Mouse (Mus musculus): ENCODE data around the gene Ctsz. TPM values are rescaled to one million over a fixed set of nuclear protein-coding genes. Genes with fewer than 3 reads are reported as not detected.

Gene Ctsz
- polyA plus RNA-seq, 2 experiments = 71.0 to 96.9 TPM

- ATAC-seq (ENCODE audit: insufficient read depth) (no peak), DNase-seq (ENCODE audit: low read depth in 3 of 3, low spot score in 3 of 3) (no peak)
- TF ChIP-seq EP300 (IDR thresholded peaks at IDR 0.05; ENCODE audit: low read depth) = no peak
- no peak for TF ChIP-seq CTCF (IDR thresholded peaks at IDR 0.05; ENCODE audit: low read depth)
- Histone ChIP-seq H3K9ac (replicated peaks) (no peak overlapping the region), H3K27ac (no peak overlapping the region), H3K9me3 (ENCODE audit: control insufficient read depth, low read length) (no peaks in the 10 kb centered on the region), H3K4me1 (replicated peaks; ENCODE audit: control insufficient read depth in 2 of 2, insufficient read depth in 2 of 2, low read length in 1 of 2) (peaks cover 9 to 20% of the 10 kb centered on the region in 2 experiments), H3K4me3 (ENCODE audit: insufficient read depth in 1 of 2, low read depth in 2 of 2, low read length in 2 of 2) (no peak overlapping the region), H3K27me3 (ENCODE audit: control insufficient read depth, insufficient read depth, low read length) (no peaks in the 10 kb centered on the region), H3K4me2 (ENCODE audit: low read depth) (no peak overlapping the region), H3K36me3 (replicated peaks; ENCODE audit: control insufficient read depth, insufficient read depth, low read depth) (no peaks in the 10 kb centered on the region)
- 41% methylated on average over 2 of the region's 2 CpGs for WGBS (ENCODE audit: insufficient replicate concordance)
These were observed 4.2 kb upstream of the Ctsz start for GRCm38 (mm10) chr2:174443046-174443445.

- Histone ChIP-seq H3K4me3 (ENCODE audit: insufficient read depth in 1 of 2, low read depth in 2 of 2, low read length in 2 of 2) (no peak overlapping the region), H3K27ac (no peak overlapping the region), H3K36me3 (replicated peaks; ENCODE audit: control insufficient read depth, insufficient read depth, low read depth) (no peaks in the 10 kb centered on the region), H3K4me2 (ENCODE audit: low read depth) (no peak overlapping the region), H3K4me1 (replicated peaks; ENCODE audit: control insufficient read depth in 2 of 2, insufficient read depth in 2 of 2, low read length in 1 of 2) (peaks cover 14 to 26% of the 10 kb centered on the region in 2 experiments), H3K9ac (replicated peaks) (no peak overlapping the region), H3K9me3 (ENCODE audit: control insufficient read depth, low read length) (no peaks in the 10 kb centered on the region), H3K27me3 (ENCODE audit: control insufficient read depth, insufficient read depth, low read length) (no peaks in the 10 kb centered on the region)
- ATAC-seq (ENCODE audit: insufficient read depth) = no peak
- DNase-seq (ENCODE audit: low read depth in 3 of 3, low spot score in 3 of 3) = no peak
- TF ChIP-seq CTCF (IDR thresholded peaks at IDR 0.05; ENCODE audit: low read depth) (no peak), EP300 (IDR thresholded peaks at IDR 0.05; ENCODE audit: low read depth) (no peak)
- 79% methylated on average over 9 of the region's 9 CpGs for WGBS (ENCODE audit: insufficient replicate concordance)
These were observed 3.6 kb upstream of the Ctsz start for GRCm38 (mm10) chr2:174442460-174442859.

- H3K9me3 ChIP-seq (ENCODE audit: control insufficient read depth, low read length) = no peaks in the 10 kb centered on the region
- no peak overlapping the region for H3K27ac ChIP-seq
- no peak overlapping the region for H3K4me2 ChIP-seq (ENCODE audit: low read depth)
- TF ChIP-seq CTCF (IDR thresholded peaks at IDR 0.05; ENCODE audit: low read depth) = no peak
- TF ChIP-seq EP300 (IDR thresholded peaks at IDR 0.05; ENCODE audit: low read depth) = no peak
- DNase-seq (ENCODE audit: low read depth in 3 of 3, low spot score in 3 of 3) (no peak), ATAC-seq (ENCODE audit: insufficient read depth) (no peak)
- peaks cover 14 to 31% of the 10 kb centered on the region in 2 experiments for H3K4me1 ChIP-seq (replicated peaks; ENCODE audit: control insufficient read depth in 2 of 2, insufficient read depth in 2 of 2, low read length in 1 of 2)
- no peak overlapping the region for H3K9ac ChIP-seq (replicated peaks)
- WGBS (ENCODE audit: insufficient replicate concordance) = 58% methylated on average over 4 of the region's 4 CpGs
- H3K4me3 ChIP-seq (ENCODE audit: insufficient read depth in 1 of 2, low read depth in 2 of 2, low read length in 2 of 2) = no peak overlapping the region
- no peaks in the 10 kb centered on the region for H3K36me3 ChIP-seq (replicated peaks; ENCODE audit: control insufficient read depth, insufficient read depth, low read depth)
- H3K27me3 ChIP-seq (ENCODE audit: control insufficient read depth, insufficient read depth, low read length) = no peaks in the 10 kb centered on the region
These were observed 3.1 kb upstream of the Ctsz start for GRCm38 (mm10) chr2:174441898-174442297.

GRCm38 (mm10) chr2:174439961-174440360 is 1.1 kb upstream of the Ctsz start:
- peaks cover 14 to 34% of the 10 kb centered on the region in 2 experiments for H3K4me1 ChIP-seq (replicated peaks; ENCODE audit: control insufficient read depth in 2 of 2, insufficient read depth in 2 of 2, low read length in 1 of 2)

GRCm38 (mm10) chr2:174439450-174439838 is 605 bp upstream of the Ctsz start:
- Histone ChIP-seq H3K4me2 (ENCODE audit: low read depth) (peak overlapping the region; percentile 98), H3K4me1 (replicated peaks; ENCODE audit: control insufficient read depth in 2 of 2, insufficient read depth in 2 of 2, low read length in 1 of 2) (peaks cover 14 to 34% of the 10 kb centered on the region in 2 experiments), H3K27ac (no peak overlapping the region), H3K9ac (replicated peaks) (no peak overlapping the region), H3K9me3 (ENCODE audit: control insufficient read depth, low read length) (no peaks in the 10 kb centered on the region), H3K27me3 (ENCODE audit: control insufficient read depth, insufficient read depth, low read length) (no peaks in the 10 kb centered on the region), H3K4me3 (ENCODE audit: insufficient read depth in 1 of 2, low read depth in 2 of 2, low read length in 2 of 2) (no peak overlapping the region), H3K36me3 (replicated peaks; ENCODE audit: control insufficient read depth, insufficient read depth, low read depth) (no peaks in the 10 kb centered on the region; the same call in 1 of the 2 replicates)
- DNase-seq (ENCODE audit: low read depth in 3 of 3, low spot score in 3 of 3) = no peak
- TF ChIP-seq EP300 (IDR thresholded peaks at IDR 0.05; ENCODE audit: low read depth) = no peak
- TF ChIP-seq CTCF (IDR thresholded peaks at IDR 0.05; ENCODE audit: low read depth) = no peak
- no peak for ATAC-seq (ENCODE audit: insufficient read depth)
- 18% methylated on average over 5 of the region's 5 CpGs for WGBS (ENCODE audit: insufficient replicate concordance)

More at GRCm38 (mm10) chr2:174439961-174440360, 1.1 kb upstream of the Ctsz start:
- TF ChIP-seq EP300 (IDR thresholded peaks at IDR 0.05; ENCODE audit: low read depth) (no peak), CTCF (IDR thresholded peaks at IDR 0.05; ENCODE audit: low read depth) (no peak)
- no peak overlapping the region for H3K9ac ChIP-seq (replicated peaks)
- ATAC-seq (ENCODE audit: insufficient read depth) = no peak
- no peaks in the 10 kb centered on the region for H3K9me3 ChIP-seq (ENCODE audit: control insufficient read depth, low read length)
- H3K36me3 ChIP-seq (replicated peaks; ENCODE audit: control insufficient read depth, insufficient read depth, low read depth) = no peaks in the 10 kb centered on the region; the same call in 1 of the 2 replicates
- no peaks in the 10 kb centered on the region for H3K27me3 ChIP-seq (ENCODE audit: control insufficient read depth, insufficient read depth, low read length)
- H3K27ac ChIP-seq = no peak overlapping the region
- DNase-seq (ENCODE audit: low read depth in 3 of 3, low spot score in 3 of 3) = no peak
- H3K4me2 ChIP-seq (ENCODE audit: low read depth) = no peak overlapping the region
- 74% methylated on average over 9 of the region's 9 CpGs for WGBS (ENCODE audit: insufficient replicate concordance)
- H3K4me3 ChIP-seq (ENCODE audit: insufficient read depth in 1 of 2, low read depth in 2 of 2, low read length in 2 of 2) = no peak overlapping the region
